Mouse (Mus musculus) layer of hippocampus, adult 2 months (tissue): ENCODE measurements around the gene Gramd4. TPM values are rescaled to one million over a fixed set of nuclear protein-coding genes. Genes with fewer than 3 reads are reported as not detected.
A peak's percentile ranks its signal among the peaks of the same experiment; 100 is the strongest.

Experiments used
- DNase-seq, 2 experiments: peaks; one replicate each; pipeline ENCODE4 v3.0.0; 2022; ENCODE audit warnings: low spot score in 2 of 2
- H3K27ac ChIP-seq: fragments of 200-600 bp; 2 replicates; pipeline ENCODE4 v1.8.1; 2022
- H3K4me3 ChIP-seq: fragments of 200-600 bp; 2 replicates; pipeline ENCODE4 v1.8.1; 2022; ENCODE audit warnings: mild to moderate bottlenecking
- CTCF ChIP-seq: fragments of 200-600 bp; conservative IDR thresholded peaks from 2 replicates; pipeline ENCODE4 v1.8.1; 2022; ENCODE audit warnings: antibody characterized with exemption, mild to moderate bottlenecking, moderate library complexity
- total RNA-seq, 2 experiments: library from RNA; stranded (reverse); gene quantifications; 2 replicates each; pipeline ENCODE4 v1.2.3; 2021

Gramd4 gene
- total RNA-seq, 2 experiments from 2014 or later: 24.8 to 28.7 TPM

DNA sequence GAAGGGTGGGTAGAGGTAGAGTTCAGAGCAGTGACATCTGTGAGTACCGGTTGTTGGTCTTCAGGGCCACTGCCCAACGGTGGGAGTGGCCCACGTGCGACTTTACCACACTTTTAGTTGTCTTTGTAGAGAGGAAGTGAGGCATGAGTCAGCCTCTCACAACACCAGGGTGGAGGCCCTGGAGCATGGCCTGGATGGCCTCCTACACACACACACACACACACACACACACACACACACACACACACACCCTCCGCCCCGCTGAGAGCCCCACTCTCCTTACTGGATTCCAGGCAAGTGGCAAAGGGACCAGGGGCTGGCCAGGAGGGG is 10.1 kb downstream of the Gramd4 start:
- Histone ChIP-seq H3K4me3 (no peak overlapping the region), H3K27ac (no peak overlapping the region)
- no peak for TF ChIP-seq CTCF
- no peak for DNase-seq

DNA sequence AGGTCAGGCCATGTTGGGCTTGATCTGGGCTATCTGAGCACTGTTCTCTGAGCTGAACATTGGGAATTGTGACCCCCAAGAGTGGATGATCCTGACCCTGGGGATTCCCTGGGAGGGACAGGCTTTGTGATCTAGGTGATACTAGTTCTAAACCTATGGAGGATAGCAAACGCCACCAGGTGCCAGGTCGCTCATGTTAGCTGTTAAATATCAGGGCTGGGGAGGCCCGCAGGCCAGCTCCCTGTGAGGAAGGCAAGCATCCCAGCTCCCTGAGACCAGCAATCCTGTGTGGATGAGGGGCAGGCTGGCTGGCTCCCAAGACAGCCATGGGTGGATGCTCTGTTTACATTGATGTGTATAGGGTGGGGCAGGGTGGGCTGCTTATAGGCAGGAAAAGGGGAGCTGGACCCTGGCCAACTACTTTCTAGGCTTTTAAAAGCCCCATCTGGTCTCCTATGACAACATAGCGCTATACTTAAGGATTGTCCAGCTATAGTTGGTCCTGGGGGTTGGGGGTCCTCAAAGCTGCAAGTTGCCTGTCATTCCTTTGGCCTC is 10.5 kb downstream of the Gramd4 start:
- DNase-seq: no peak
- Histone ChIP-seq H3K4me3 (no peak overlapping the region), H3K27ac (no peak overlapping the region; the same call in 1 of the 2 replicates)
- TF ChIP-seq CTCF: no peak

DNA sequence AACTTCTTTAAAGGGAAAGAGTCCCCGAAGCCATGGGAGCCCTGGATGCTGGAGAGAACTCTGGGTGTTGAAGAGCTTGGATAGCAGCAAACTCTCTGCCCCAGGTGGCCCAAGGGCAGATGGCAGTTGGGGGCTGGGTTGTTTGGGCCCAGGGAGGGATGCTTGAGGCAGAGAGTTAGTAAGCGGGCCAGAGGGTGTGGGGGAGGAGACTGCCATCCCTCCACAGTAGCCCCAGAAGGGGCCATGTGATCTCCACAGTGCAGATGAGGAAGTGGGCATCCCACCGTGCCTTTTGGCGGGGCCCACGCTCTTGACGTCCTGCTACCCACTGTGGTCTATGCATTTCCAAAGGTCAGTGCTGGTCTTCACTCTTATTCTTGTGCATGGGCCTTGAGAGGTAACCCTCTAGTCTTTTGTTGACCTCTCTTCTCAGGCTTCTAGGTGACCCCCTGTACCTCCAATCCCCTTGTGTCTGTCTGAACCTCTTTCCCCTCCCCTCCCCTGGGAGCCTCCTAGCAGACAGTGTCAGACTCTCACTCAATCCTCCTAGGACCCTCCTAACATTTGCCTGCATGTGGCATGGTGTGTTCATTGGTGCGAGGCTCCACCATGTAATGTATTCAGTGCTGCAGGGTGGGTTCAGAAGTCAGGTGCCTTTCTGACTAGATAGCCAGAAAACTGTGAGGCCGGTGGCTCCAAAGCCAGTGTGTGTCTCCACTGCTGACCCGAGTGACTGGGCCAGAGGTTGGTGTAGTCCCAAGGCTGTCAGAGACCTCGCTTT is 11.7 kb downstream of the Gramd4 start:
- DNase-seq: no peak
- Histone ChIP-seq H3K4me3 (no peak overlapping the region), H3K27ac (peak overlapping the region; percentile 72)
- TF ChIP-seq CTCF: no peak

DNA sequence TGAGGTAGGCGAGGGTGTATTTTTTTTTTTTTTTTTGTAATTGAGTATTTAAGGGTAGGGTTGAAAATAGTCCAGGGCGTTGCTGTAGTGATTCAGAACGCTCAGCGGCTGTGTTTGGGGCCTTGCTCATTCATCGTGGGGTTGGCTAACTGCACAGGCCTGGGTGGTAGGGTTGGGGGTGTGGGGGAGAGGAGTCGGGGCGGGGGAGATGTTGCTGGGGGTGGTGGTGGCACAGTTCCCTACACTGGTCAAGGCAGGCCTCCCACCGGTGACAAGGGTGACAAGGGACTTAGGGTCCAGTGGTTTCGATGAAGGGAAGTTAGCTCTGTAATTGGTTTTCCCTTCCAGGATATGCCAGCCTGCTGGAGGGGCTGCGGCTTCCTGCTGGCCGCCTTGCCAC is 12.9 kb downstream of the Gramd4 start:
- no peak for TF ChIP-seq CTCF
- Histone ChIP-seq H3K27ac (peak overlapping the region; percentile 65), H3K4me3 (no peak overlapping the region)
- no peak for DNase-seq

DNA sequence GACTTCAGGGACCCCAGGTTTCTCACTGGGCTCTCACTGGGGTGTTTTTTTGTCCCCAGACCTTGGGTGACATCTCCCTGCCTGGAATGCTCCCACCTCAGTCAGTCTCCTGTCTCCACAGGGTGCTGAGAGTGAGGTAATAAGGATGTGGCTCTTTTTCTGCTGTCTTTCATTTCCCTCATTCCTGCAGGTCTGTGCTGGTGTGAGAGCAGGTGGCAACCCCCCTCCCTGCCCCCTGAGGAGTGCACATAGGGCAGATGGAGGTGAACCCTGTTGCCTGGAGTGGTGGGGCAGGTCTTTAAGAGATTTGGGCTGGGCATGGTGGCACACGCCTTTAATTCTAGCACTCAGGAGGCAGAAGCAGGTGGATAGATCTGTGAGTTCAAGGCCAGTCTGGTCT is 13.7 kb downstream of the Gramd4 start:
- TF ChIP-seq CTCF: no peak
- DNase-seq: no peak
- no peak overlapping the region for H3K4me3 ChIP-seq
- peak overlapping the region; percentile 65; the same call in 1 of the 2 replicates for H3K27ac ChIP-seq

DNA sequence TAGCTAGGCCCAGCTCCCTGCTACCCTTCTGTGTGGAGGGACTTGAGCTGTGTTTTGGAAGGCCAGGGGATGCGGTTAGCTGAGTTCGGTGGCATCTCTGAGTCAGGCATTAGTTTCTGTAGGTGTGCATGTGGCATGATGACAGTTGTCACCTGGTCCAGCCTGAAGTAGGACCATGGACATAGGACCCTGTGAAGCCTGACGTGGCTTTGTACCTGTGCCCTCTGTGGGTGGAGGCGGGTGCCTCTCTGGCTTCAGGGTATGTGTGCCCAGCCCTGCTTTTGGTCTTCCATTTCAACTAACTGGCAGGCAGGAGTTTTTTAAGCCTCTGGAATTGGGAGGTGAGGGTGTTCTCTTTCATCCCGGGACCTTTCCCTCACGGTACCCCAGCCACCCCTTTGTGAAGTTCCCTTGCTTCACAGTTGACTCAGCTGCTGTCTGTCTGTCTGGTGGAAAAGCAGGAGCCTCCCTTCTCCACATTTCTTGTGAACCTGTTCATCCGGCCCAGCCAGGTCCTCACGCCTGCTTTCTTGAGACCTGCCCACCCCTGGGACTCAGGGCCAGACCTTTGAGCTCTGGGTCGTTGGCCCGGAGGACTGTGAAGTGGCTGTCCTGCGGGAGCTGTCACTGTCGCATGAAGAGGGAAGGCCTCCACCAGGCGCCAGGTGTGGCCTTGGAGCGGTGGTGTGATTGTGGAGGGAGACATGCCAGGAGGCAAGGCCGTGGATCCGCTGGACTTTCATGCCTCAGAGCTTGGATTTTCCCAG is 16.9 kb downstream of the Gramd4 start:
- DNase-seq: no peak
- Histone ChIP-seq H3K27ac (no peak overlapping the region), H3K4me3 (no peak overlapping the region)
- TF ChIP-seq CTCF: no peak

DNA sequence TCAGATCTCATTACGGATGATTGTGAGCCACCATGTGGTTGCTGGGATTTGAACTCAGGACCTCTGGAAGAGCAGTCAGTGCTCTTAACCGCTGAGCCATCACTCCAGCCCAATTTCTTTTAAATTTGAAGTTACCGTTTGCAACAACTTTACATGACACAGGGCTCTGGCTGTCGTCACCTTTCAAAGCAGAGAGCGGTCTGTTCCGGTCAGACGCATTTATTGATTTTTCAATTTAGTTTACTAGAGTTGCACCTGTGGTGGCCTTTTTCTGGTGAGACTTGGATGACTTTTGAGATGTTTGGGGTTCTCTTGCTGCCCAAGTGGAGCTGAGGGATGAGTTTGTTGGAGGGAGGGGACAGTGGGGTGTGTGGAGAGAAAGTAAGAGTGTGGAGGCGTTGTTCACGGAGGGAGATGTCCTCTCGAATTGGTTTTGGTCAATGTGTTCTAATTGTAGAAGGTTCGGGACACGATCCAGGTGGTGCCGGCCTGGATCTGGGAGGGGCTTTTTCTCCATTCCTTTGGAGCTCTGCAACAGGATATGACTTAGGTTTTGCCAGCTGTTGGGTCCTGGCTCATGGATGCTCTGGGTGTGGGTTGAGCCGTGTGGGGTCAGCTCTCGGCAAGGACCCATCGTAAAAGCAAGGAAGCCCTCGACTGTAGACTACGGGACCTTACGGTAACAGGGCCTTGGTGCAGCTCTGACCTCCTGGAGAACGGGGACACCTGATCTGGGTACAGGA is 18.0 kb downstream of the Gramd4 start:
- TF ChIP-seq CTCF: no peak
- Histone ChIP-seq H3K27ac (no peak overlapping the region), H3K4me3 (no peak overlapping the region)
- DNase-seq: no peak

DNA sequence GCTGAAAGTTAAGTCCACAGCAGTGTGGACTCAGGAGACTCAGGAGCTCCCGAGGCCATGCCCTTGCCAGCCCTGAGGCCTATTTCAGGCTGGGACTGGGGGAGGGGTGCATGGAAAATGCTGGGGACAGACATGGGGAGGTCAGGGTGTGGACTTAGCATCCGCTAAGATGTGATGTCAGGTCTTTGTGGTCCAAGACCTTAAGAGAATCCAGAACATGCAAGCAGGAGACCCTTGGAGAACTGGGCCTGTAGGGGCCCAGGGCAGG is 18.5 kb downstream of the Gramd4 start:
- Histone ChIP-seq H3K4me3 (no peak overlapping the region), H3K27ac (no peak overlapping the region)
- TF ChIP-seq CTCF: no peak
- no peak for DNase-seq

DNA sequence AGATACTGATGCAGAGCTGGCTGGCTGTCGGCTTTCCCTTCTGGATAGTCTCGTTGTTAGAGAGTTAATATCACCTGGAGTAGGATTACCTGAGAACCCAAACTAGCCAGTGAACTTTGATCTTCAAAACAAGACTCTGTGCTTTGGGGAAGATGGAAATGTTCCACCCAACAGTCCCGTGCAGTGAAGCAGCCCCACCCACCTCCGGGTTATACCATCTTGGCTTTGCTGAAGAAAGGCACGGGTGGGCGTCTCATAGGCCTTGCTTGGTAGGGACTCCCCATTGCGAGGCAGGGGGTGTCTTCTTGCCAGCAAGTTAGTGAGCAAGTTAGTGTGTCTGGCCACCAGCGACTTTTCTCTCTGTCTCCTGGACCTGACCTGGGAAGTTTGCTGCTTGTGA is 18.9 kb downstream of the Gramd4 start:
- TF ChIP-seq CTCF: no peak
- no peak overlapping the region for H3K27ac ChIP-seq
- no peak for DNase-seq
- H3K4me3 ChIP-seq: no peak overlapping the region

DNA sequence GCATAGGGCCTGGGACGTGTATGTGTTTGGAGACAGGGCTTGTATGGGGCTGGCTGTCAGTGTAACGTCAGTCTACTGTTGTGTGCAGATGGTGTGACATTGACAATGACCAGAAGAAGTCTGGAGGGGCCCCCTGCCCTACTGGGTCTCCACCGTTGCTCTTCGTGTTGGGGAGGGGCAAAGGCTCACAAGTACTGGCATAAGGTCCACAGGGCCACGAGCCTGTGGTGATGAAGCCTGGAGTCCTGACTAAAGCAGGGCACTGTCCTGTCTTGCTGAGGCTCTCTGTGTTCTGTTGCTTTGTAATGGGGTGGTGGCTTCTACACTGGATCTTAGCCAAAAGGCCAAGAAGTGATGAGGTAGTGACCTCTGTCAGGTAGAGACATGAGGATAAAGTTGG is 20.4 kb downstream of the Gramd4 start:
- DNase-seq: no peak
- Histone ChIP-seq H3K4me3 (no peak overlapping the region), H3K27ac (no peak overlapping the region)
- no peak for TF ChIP-seq CTCF

DNA sequence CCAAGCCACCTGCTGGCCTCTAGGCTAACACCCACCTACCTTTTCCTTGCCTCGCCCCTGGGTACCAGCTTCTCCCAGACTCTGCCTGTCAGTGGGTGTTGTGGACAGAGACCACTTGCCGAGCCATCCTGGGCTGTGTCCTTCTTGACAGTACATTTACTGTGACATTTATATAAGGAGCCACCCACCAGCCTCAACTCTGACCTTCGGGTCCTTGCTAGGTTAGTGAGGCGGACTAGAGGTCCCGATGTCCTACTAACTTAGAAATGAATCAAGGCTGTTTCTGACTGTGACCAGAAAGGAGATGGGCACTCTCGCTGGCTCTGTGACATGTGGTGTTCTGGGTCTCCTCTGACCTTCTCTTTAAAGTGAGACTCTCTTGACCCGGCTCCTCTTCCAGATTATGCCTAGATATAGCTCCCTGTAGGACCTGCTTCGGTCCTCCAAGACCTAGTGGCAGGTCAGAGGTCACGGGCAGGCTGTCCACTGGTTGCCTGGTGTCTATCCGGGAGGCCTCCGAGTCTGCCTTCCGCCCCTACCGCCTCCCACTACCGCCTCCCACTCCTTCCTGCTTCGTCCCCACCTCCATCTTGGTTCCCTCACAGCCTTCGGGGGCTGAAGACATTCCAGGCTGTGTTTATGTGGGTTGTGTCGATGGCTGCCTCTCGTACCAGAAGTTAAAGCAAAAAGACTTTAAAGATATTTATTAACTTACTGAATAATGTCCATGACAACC is 21.2 kb downstream of the Gramd4 start:
- H3K4me3 ChIP-seq: no peak overlapping the region
- no peak for TF ChIP-seq CTCF
- H3K27ac ChIP-seq: no peak overlapping the region
- DNase-seq: no peak

DNA sequence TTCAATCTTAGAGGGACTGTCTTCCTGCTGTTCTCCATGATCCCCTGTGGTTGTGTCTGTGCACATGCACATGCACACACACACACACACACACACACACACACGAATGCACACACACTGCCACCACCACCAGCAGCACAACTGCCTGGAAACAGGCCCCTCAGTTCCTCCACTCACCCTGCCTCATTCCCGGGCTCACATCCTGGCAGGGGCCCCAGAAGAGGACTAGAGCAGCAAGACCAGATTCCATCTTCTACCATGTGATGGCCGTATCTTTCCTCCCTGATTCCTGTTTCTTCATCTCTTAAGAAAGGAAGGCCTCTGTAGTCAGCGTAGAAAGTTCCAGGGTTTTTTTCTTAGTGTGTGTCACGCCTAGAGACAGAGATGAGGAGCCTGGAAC is 22.0 kb downstream of the Gramd4 start:
- no peak for TF ChIP-seq CTCF
- Histone ChIP-seq H3K27ac (no peak overlapping the region), H3K4me3 (no peak overlapping the region)
- no peak for DNase-seq

DNA sequence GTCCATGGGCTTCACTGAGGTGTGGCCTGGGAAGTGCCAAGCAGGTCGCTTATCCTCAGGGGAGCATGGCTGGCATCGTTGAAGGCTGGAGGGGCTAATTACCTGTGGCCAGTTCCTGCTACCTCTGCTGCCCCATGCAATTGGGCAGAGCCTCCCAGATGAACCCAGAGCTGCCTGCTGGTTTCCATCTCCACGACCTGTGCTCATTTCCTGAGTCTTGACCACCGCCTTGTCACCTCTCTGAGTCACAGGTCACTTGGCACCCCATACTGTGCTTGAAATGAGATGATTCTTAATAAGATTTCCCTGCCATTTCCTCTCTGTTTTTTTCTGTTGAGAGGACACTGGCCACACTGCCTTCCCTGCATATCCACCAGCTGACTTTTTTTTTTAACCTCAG is 22.4 kb downstream of the Gramd4 start:
- no peak for TF ChIP-seq CTCF
- Histone ChIP-seq H3K27ac (no peak overlapping the region), H3K4me3 (no peak overlapping the region)
- DNase-seq: no peak
